Mouse (Mus musculus): ENCODE measurements around the gene Zfp386. TPM values are rescaled to one million over a fixed set of nuclear protein-coding genes. Genes with fewer than 3 reads are reported as not detected.
"Not testable (repeated sequence)": the region's sequence is repeated elsewhere in the genome, so short reads cannot be mapped to it uniquely, and the experiment has no call there.

The Zfp386 gene
- 17.3 and 17.8 TPM in 2 replicates for polyA plus RNA-seq (2015; fragmentation: Nextera tagmentation; extraction: Ambion mirVana)

GRCm38 (mm10) chr12:116047440-116048377, at the start of gene Zfp386:
TSS of gene Zfp386 (plus strand) at chr12:116047724.
- peak within 1 kb of the TSS; percentile 81 for H3K4me3 ChIP-seq (ENCODE audit: low read depth, low read length)
- under 1% methylated on average over 55 of the region's 55 CpGs for WGBS
- ATAC-seq = peak; percentile 100
- H3K27me3 ChIP-seq (replicated peaks; ENCODE audit: control insufficient read depth, insufficient read depth, low read length) = no peaks in the 10 kb centered on the region
- H3K36me3 ChIP-seq (ENCODE audit: control insufficient read depth, insufficient read depth) = 0 out of 2 replicates have a peak, but pooled peaks cover 4% of the 10 kb centered on the region
- peak within 1 kb of the TSS; percentile 70 for H3K9ac ChIP-seq (ENCODE audit: low read depth, low read length)
- H3K27ac ChIP-seq (ENCODE audit: low read depth, low read length) = peak within 1 kb of the TSS; percentile 95
- H3K4me1 ChIP-seq (replicated peaks; ENCODE audit: control insufficient read depth, insufficient read depth, low read length) = no peaks in the 10 kb centered on the region; the same call in 1 of the 2 replicates
- no peak; the same call in 1 of the 2 replicates for TF ChIP-seq CTCF (IDR thresholded peaks at IDR 0.05; ENCODE audit: low read depth)
- no peaks in the 10 kb centered on the region for H3K9me3 ChIP-seq (ENCODE audit: control insufficient read depth)
- H3K4me2 ChIP-seq (replicated peaks; ENCODE audit: low read depth) = peak within 1 kb of the TSS; percentile 67

DNA sequence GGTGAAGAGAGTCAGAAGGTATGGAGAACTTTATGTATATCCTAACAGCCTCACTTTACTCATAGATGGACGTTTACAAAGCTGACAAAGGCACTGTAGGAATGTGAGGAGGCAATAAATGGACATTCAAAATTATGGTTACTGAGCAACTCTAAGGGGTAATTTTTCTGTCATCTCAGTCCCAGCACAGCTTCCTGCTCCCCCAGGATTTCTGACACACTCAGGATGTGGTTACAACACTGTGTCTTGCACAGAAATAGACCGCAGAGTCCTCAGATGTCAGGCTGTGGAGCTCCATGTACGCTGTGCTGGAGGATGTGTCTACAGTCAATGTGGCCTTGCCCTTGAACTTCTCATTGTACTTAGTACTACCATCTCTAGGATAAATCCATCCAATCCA, 47.7 kb upstream of the Zfp386 start:
- H3K4me2 ChIP-seq (replicated peaks; ENCODE audit: low read depth); H3K36me3 ChIP-seq (ENCODE audit: control insufficient read depth, insufficient read depth); H3K27me3 ChIP-seq (replicated peaks; ENCODE audit: control insufficient read depth, insufficient read depth, low read length); H3K4me1 ChIP-seq (replicated peaks; ENCODE audit: control insufficient read depth, insufficient read depth, low read length); H3K9me3 ChIP-seq (ENCODE audit: control insufficient read depth); H3K4me3 ChIP-seq (ENCODE audit: low read depth, low read length); H3K9ac ChIP-seq (ENCODE audit: low read depth, low read length); ATAC-seq; H3K27ac ChIP-seq (ENCODE audit: low read depth, low read length): not testable (repeated sequence)
- WGBS = 69% methylated on average over 3 of the region's 3 CpGs

DNA sequence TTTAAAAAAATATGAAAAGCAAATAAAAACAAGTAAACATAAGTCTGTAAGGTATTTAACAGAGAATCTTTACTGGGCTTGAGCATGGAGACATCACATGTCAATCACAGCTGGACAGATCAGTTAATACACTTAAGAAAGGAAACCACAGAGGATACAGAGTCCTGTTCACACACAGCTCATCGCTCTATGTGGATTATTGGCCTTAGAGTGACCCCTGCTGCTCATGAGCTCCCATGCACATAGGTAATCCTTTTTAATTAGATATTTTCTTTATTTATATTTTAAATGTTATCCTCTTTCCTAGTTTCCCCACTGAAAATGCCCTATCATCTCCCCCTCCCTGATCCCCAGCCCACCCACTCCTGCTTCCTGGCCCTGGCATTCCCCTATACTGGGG, 44.6 kb upstream of the Zfp386 start:
- H3K27ac ChIP-seq (ENCODE audit: low read depth, low read length); ATAC-seq; H3K4me1 ChIP-seq (replicated peaks; ENCODE audit: control insufficient read depth, insufficient read depth, low read length); H3K27me3 ChIP-seq (replicated peaks; ENCODE audit: control insufficient read depth, insufficient read depth, low read length); H3K4me2 ChIP-seq (replicated peaks; ENCODE audit: low read depth); H3K9me3 ChIP-seq (ENCODE audit: control insufficient read depth); H3K36me3 ChIP-seq (ENCODE audit: control insufficient read depth, insufficient read depth); H3K9ac ChIP-seq (ENCODE audit: low read depth, low read length); H3K4me3 ChIP-seq (ENCODE audit: low read depth, low read length): not testable (repeated sequence)
- 96% methylated on average over 1 of the region's 1 CpGs for WGBS

DNA sequence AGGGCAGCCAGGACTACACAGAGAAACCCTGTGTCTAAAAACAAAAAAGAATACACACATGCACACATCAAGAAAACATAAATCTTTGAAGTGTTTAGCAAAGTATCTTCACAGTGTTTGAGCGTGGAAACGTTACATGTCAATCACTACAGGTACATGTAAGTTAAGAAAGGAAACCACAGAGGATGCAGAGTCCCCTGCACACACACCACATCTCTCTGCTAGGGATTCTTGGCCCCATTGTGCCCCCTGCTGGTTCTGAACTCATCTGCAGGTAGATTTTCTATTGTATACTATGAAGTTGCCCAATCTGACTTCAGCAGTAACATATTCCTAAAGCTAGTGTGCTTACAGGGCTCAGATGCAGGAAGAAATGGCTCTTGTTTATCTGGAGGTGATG, 36.7 kb upstream of the Zfp386 start:
- Histone ChIP-seq H3K4me2 (replicated peaks; ENCODE audit: low read depth) (no peak overlapping the region), H3K36me3 (ENCODE audit: control insufficient read depth, insufficient read depth) (no peaks in the 10 kb centered on the region), H3K27ac (ENCODE audit: low read depth, low read length) (no peak overlapping the region), H3K4me1 (replicated peaks; ENCODE audit: control insufficient read depth, insufficient read depth, low read length) (no peaks in the 10 kb centered on the region), H3K4me3 (ENCODE audit: low read depth, low read length) (no peak overlapping the region), H3K27me3 (replicated peaks; ENCODE audit: control insufficient read depth, insufficient read depth, low read length) (no peaks in the 10 kb centered on the region), H3K9ac (ENCODE audit: low read depth, low read length) (no peak overlapping the region), H3K9me3 (ENCODE audit: control insufficient read depth) (no peaks in the 10 kb centered on the region)
- no peak for ATAC-seq
- no peak for TF ChIP-seq CTCF (IDR thresholded peaks at IDR 0.05; ENCODE audit: low read depth)
- 78% methylated on average over 2 of the region's 2 CpGs for WGBS

DNA sequence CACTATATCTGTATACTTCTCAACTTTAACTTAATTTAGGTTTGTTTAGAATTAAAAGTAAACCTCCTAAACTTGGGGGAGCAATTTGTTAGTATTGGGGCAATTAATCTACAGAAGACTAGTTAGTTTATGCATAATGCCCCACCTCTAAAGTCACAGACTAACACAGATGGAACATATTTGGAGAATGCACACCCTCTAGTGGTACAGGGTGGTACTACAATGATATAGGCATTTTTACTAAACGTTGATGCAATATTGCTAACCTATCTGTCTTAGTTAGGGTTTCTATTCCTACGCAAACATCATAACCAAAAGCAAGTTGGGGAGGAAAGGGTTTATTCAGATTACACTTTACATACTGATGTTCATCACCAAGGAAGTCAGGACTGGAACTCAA, 19.4 kb upstream of the Zfp386 start:
- Histone ChIP-seq H3K36me3 (ENCODE audit: control insufficient read depth, insufficient read depth) (no peaks in the 10 kb centered on the region), H3K27me3 (replicated peaks; ENCODE audit: control insufficient read depth, insufficient read depth, low read length) (no peaks in the 10 kb centered on the region), H3K9ac (ENCODE audit: low read depth, low read length) (no peak overlapping the region), H3K4me1 (replicated peaks; ENCODE audit: control insufficient read depth, insufficient read depth, low read length) (no peaks in the 10 kb centered on the region), H3K27ac (ENCODE audit: low read depth, low read length) (no peak overlapping the region), H3K4me2 (replicated peaks; ENCODE audit: low read depth) (no peak overlapping the region), H3K9me3 (ENCODE audit: control insufficient read depth) (no peaks in the 10 kb centered on the region), H3K4me3 (ENCODE audit: low read depth, low read length) (no peak overlapping the region)
- 55% methylated on average over 2 of the region's 2 CpGs for WGBS
- ATAC-seq = no peak
- peak; percentile 82 for TF ChIP-seq CTCF (IDR thresholded peaks at IDR 0.05; ENCODE audit: low read depth)

GRCm38 (mm10) chr12:116035346-116035745, 12.2 kb upstream of the Zfp386 start:
- Histone ChIP-seq H3K27me3 (replicated peaks; ENCODE audit: control insufficient read depth, insufficient read depth, low read length) (no peaks in the 10 kb centered on the region), H3K4me1 (replicated peaks; ENCODE audit: control insufficient read depth, insufficient read depth, low read length) (no peaks in the 10 kb centered on the region), H3K36me3 (ENCODE audit: control insufficient read depth, insufficient read depth) (no peaks in the 10 kb centered on the region), H3K4me2 (replicated peaks; ENCODE audit: low read depth) (no peak overlapping the region), H3K9ac (ENCODE audit: low read depth, low read length) (no peak overlapping the region), H3K4me3 (ENCODE audit: low read depth, low read length) (no peak overlapping the region), H3K9me3 (ENCODE audit: control insufficient read depth) (no peaks in the 10 kb centered on the region), H3K27ac (ENCODE audit: low read depth, low read length) (no peak overlapping the region)
- TF ChIP-seq CTCF (IDR thresholded peaks at IDR 0.05; ENCODE audit: low read depth) = no peak
- 67% methylated on average over 5 of the region's 5 CpGs for WGBS
- no peak for ATAC-seq
